Mouse (Mus musculus) kidney, adult 11 months (tissue): ENCODE measurements around the gene Col6a5.

Experiments used
- DNase-seq: peaks from one replicate; pipeline ENCODE4 v3.0.0; 2022

Gene Col6a5

DNA sequence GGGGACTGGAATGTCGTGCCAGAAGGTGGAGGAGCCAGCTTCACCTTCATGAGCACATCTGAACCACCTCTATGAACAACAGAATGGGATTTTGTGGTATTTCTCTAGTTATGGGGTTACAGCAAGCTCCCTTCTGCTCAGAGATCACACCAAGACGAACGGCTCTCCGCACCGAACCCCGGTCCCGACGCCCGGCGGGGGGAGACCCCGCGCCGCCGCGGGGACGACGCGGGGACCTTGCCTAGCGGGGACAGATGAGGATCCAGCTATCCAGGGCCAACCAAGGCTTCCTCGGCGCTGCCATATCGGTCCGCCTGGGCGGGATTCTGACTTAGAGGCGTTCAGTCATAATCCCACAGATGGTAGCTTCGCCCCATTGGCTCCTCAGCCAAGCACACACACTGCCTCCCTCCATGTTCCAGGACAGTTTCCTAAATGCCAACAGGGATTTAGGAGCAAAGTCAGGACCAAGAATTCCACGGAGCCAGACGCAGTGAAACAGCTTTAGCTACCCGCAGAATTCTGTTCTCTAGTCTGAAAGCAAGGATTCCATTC is 141.2 kb downstream of the Col6a5 start:
- DNase-seq, result no peak

GRCm38 (mm10) chr9:105814436-105814835 is 146.0 kb downstream of the Col6a5 start:
- no peak for DNase-seq

- DNase-seq, result no peak
These were observed 149.0 kb downstream of the Col6a5 start for GRCm38 (mm10) chr9:105811458-105811857.

DNA sequence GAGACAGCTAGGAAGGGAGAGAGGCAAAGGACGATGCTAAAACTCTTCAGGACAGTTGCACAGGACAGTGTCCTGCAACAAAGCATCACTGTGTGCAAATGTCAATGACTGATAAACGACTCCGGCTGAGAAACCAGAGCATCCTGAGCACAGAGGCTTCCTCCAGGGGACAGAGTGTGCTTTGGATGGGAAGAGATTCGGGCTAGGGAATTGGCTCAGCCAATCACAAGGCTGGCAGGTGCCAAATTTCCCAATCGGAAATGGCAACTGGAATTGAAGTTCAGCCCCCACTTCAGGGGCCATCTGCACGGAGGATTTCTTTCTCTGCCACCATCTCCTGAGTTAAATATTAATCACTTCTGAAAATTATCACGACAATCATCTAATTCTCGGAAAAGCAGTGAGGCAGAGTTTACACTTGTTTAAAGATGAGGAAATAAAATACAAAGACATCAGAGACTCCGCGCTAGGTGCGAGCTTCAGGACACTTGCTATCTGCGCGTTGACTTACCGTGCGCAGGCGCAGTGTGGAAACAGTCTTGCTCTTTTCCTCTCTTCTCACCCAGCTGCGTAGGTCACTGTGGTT is 151.4 kb downstream of the Col6a5 start:
- DNase-seq, result no peak
